Mouse (Mus musculus) ES-Bruce4 (cell line): ENCODE data around the gene Dtnbp1. TPM values are rescaled to one million over a fixed set of nuclear protein-coding genes. Genes with fewer than 3 reads are reported as not detected.

Experiments used
- H3K27ac ChIP-seq: 2 replicates; pipeline ENCODE4 v1.5.1; 2012; ENCODE audit warnings: low read length, inconsistent platforms; ENCODE audit not compliant: insufficient read depth
- H3K27me3 ChIP-seq: 2 replicates; pipeline ENCODE4 v1.6.1; 2012; ENCODE audit warnings: mild to moderate bottlenecking, low read length, inconsistent platforms; ENCODE audit not compliant: control insufficient read depth, poor library complexity, insufficient read depth, severe bottlenecking
- H3K36me3 ChIP-seq: 2 replicates; pipeline ENCODE4 v1.6.1; 2012; ENCODE audit warnings: inconsistent platforms, mild to moderate bottlenecking, low read length, moderate library complexity; ENCODE audit not compliant: control insufficient read depth, poor library complexity, insufficient read depth, severe bottlenecking
- H3K4me1 ChIP-seq: one replicate; pipeline ENCODE4 v1.8.1; 2011; ENCODE audit warnings: low read length; ENCODE audit not compliant: control insufficient read depth, insufficient read depth
- H3K4me3 ChIP-seq: 2 replicates; pipeline ENCODE4 v1.5.1; 2011; ENCODE audit warnings: low read depth, mild to moderate bottlenecking, low read length
- H3K9ac ChIP-seq: 2 replicates; pipeline ENCODE4 v1.6.1; 2012; ENCODE audit warnings: low read depth, mild to moderate bottlenecking, inconsistent platforms; ENCODE audit not compliant: poor library complexity, severe bottlenecking
- H3K9me3 ChIP-seq: replicated peaks from 2 replicates; pipeline ENCODE4 v1.6.1; 2012; ENCODE audit warnings: mild to moderate bottlenecking, low read length, inconsistent platforms; ENCODE audit not compliant: control insufficient read depth, poor library complexity, insufficient read depth, severe bottlenecking
- CTCF ChIP-seq: IDR thresholded peaks from one replicate; pipeline ENCODE4 v1.8.1; 2011; ENCODE audit warnings: low read depth, low read length
- EP300 ChIP-seq: IDR thresholded peaks from 2 replicates; pipeline ENCODE4 v1.6.1; 2011; ENCODE audit warnings: low read depth, low read length; ENCODE audit not compliant: insufficient read depth
- POLR2A ChIP-seq: IDR thresholded peaks from one replicate; pipeline ENCODE4 v1.8.1; 2011; ENCODE audit warnings: low read length; ENCODE audit not compliant: insufficient read depth
- polyA plus RNA-seq: library from polyadenylated mRNA; stranded (reverse); fragments of >200 nt; gene quantifications from 2 replicates; pipeline ENCODE4 v1.2.4, GENCODE M21; 2011; ENCODE audit warnings: low read depth; ENCODE audit not compliant: missing spikeins, insufficient read depth, insufficient read length

Dtnbp1 gene
- polyA plus RNA-seq, 1 experiment = 21.6 TPM

DNA sequence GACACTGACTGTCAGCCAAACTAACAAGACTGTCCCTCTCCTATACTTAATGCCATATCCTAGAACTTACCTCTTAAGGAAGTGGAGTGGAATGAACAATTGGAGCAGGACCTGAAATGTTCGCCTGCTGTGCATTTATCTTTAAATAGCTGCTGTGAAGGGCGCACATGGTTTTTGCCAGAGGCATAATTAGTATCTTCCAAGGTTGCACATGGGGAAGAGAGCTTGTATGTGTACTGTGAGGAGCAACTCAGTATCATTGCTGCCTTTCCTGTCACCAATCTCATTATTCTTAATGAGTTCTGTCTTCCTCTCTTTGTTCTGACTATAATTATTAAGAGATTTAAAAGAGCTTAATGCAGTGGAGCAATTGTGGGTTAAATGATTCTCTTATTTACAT is 125.1 kb downstream of the Dtnbp1 start:
- H3K9me3 ChIP-seq = no peaks in the 10 kb centered on the region
- H3K4me1 ChIP-seq = no peaks in the 10 kb centered on the region
- no peak for TF ChIP-seq POLR2A
- TF ChIP-seq CTCF = no peak
- TF ChIP-seq EP300 = no peak
- no peak overlapping the region for H3K9ac ChIP-seq
- H3K27ac ChIP-seq = no peak overlapping the region
- H3K36me3 ChIP-seq = peaks cover 53% of the 10 kb centered on the region
- H3K4me3 ChIP-seq = no peak overlapping the region
- H3K27me3 ChIP-seq = no peaks in the 10 kb centered on the region

Other genes starting within 250 kb of the Dtnbp1 start
- 0.52 and 0.70 TPM in 2 replicates for gene Gm9817, start 76.5 kb upstream of the Dtnbp1 start, polyA plus RNA-seq